Mouse (Mus musculus): ENCODE results near the gene Gm47189. TPM values are rescaled to one million over a fixed set of nuclear protein-coding genes. Genes with fewer than 3 reads are reported as not detected.
A peak's percentile ranks its signal among the peaks of the same experiment; 100 is the strongest.
"Not testable (repeated sequence)": the region's sequence is repeated elsewhere in the genome, so short reads cannot be mapped to it uniquely, and the experiment has no call there.

Gene Gm47189
- not detected for total RNA-seq (2021)
- long read RNA-seq = 0 reads

- DNase-seq (ENCODE audit: low spot score in 2 of 2) = not testable (repeated sequence)
Observed at GRCm38 (mm10) chr14:41772341-41772740, at the start of gene Gm47189. Gene Gm47189, minus strand, starts transcription at chr14:41772441.

GRCm38 (mm10) chr14:41755931-41756330, 16.3 kb downstream of the Gm47189 start:
- DNase-seq (ENCODE audit: low spot score in 2 of 2) = peak; percentile 0 to 2

GRCm38 (mm10) chr14:41750514-41750913, 21.7 kb downstream of the Gm47189 start, which contains the start of gene Gm7929:
Gene Gm7929, minus strand, starts transcription at chr14:41750614.
- DNase-seq (ENCODE audit: low spot score in 2 of 2) = not testable (repeated sequence)

GRCm38 (mm10) chr14:41723437-41723836, 48.8 kb downstream of the Gm47189 start:
- DNase-seq (ENCODE audit: low spot score in 2 of 2) = not testable (repeated sequence)

GRCm38 (mm10) chr14:41717180-41717579, 55.1 kb downstream of the Gm47189 start:
- DNase-seq (ENCODE audit: low spot score in 2 of 2) = not testable (repeated sequence)

Other genes starting within 250 kb of the Gm47189 start
- gene Gm7970, start 216.9 kb downstream of the Gm47189 start, total RNA-seq (2021) = not detected
- under 1 TPM in 1 of 2 experiments, not detected in 1; 0.17 TPM for gene 1700049E17Rik2, start 199.2 kb downstream of the Gm47189 start, total RNA-seq (2021)
- not detected for gene Gm3072, start 147.8 kb downstream of the Gm47189 start, total RNA-seq (2021)
- gene Gm3676, start 126.0 kb downstream of the Gm47189 start, total RNA-seq (2021) = under 1 TPM in 1 of 2 experiments, not detected in 1; 0.76 TPM
- not detected for gene Gm8068, start 70.6 kb downstream of the Gm47189 start, total RNA-seq (2021)
- not detected for gene Gm7929, start 21.8 kb downstream of the Gm47189 start, total RNA-seq (2021)
- gene Gm7980, start 134.8 kb upstream of the Gm47189 start, total RNA-seq (2021) = not detected
- gene 1700049E17Rik1, start 152.5 kb upstream of the Gm47189 start, total RNA-seq (2021) = not detected
- not detected for gene 1700024B05Rik, start 171.6 kb upstream of the Gm47189 start, total RNA-seq (2021)
- gene Gm6401, start 195.5 kb upstream of the Gm47189 start, total RNA-seq (2021) = not detected
- gene Gm3543, start 210.9 kb upstream of the Gm47189 start, total RNA-seq (2021) = 1 to 10 TPM in 1 of 2 experiments, under 1 TPM in 1; 0.86 to 1.1 TPM